Mouse (Mus musculus): ENCODE measurements around the gene Elmo1.

Elmo1 gene

GRCm38 (mm10) chr13:20173987-20174654 lies 83.7 kb downstream of the Elmo1 start:
- no peak for DNase-seq

- DNase-seq, result no peak
Observed at GRCm38 (mm10) chr13:20174655-20175280, 84.4 kb downstream of the Elmo1 start.

GRCm38 (mm10) chr13:20180738-20181137 lies 90.3 kb downstream of the Elmo1 start:
- DNase-seq, result no peak

GRCm38 (mm10) chr13:20181321-20181720 lies 90.9 kb downstream of the Elmo1 start:
- no peak for DNase-seq

GRCm38 (mm10) chr13:20182239-20182825 lies 91.9 kb downstream of the Elmo1 start:
- DNase-seq, result peak; percentile 9

GRCm38 (mm10) chr13:20183512-20184238 lies 93.3 kb downstream of the Elmo1 start:
- DNase-seq, result peak; percentile 21

- DNase-seq, result no peak
Observed at GRCm38 (mm10) chr13:20184239-20185033, 94.0 kb downstream of the Elmo1 start.

- DNase-seq, result no peak
Observed at GRCm38 (mm10) chr13:20185034-20185846, 94.8 kb downstream of the Elmo1 start.

GRCm38 (mm10) chr13:20185847-20186213 lies 95.4 kb downstream of the Elmo1 start:
- no peak for DNase-seq

GRCm38 (mm10) chr13:20187647-20188046 lies 97.3 kb downstream of the Elmo1 start:
- DNase-seq, result no peak

GRCm38 (mm10) chr13:20192009-20192584 lies 101.7 kb downstream of the Elmo1 start:
- no peak for DNase-seq

- DNase-seq, result no peak
Observed at GRCm38 (mm10) chr13:20200582-20200981, 110.2 kb downstream of the Elmo1 start.

GRCm38 (mm10) chr13:20202617-20203016 lies 112.2 kb downstream of the Elmo1 start:
- no peak for DNase-seq

GRCm38 (mm10) chr13:20204165-20204564 lies 113.8 kb downstream of the Elmo1 start:
- no peak for DNase-seq

- no peak for DNase-seq
Observed at GRCm38 (mm10) chr13:20205007-20205745, 114.8 kb downstream of the Elmo1 start.

GRCm38 (mm10) chr13:20205746-20206145 lies 115.3 kb downstream of the Elmo1 start:
- DNase-seq, result no peak

- DNase-seq, result no peak
Observed at GRCm38 (mm10) chr13:20207126-20207525, 116.7 kb downstream of the Elmo1 start.

GRCm38 (mm10) chr13:20207950-20208642 lies 117.7 kb downstream of the Elmo1 start:
- no peak for DNase-seq

GRCm38 (mm10) chr13:20208867-20209266 lies 118.5 kb downstream of the Elmo1 start:
- DNase-seq, result no peak

- DNase-seq, result no peak
Observed at GRCm38 (mm10) chr13:20211780-20212179, 121.4 kb downstream of the Elmo1 start.

Data from cerebellum, adult 9-11 months (tissue).